Mouse (Mus musculus): ENCODE measurements around the gene Idh3g. TPM values are rescaled to one million over a fixed set of nuclear protein-coding genes. Genes with fewer than 3 reads are reported as not detected.
A peak's percentile ranks its signal among the peaks of the same experiment; 100 is the strongest.

Idh3g gene
- polyA plus RNA-seq, 1 experiment from 2014 or later: 130 TPM

DNA sequence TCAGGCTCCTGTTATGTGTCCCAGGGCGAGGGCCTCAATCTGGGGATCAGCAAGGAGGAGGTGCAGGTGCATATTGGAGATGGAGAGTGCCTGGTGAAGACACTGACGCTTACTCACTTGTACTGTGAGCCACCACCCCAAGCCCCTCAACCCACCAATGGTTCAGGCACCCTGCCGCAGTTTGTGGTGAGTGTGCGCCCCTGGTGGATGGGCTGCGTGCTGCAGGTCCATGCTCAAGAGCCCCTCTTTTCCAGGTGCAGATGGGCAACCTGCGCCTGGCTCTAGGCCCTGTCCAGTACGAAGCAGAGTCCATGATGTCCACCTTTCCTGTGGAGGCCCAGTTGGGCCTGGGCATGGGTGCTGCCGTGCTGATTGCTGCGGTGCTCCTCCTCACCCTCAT, 19.4 kb downstream of the Idh3g start:
- TF ChIP-seq EP300 (optimal IDR thresholded peaks at IDR 0.05) (no peak), CTCF (IDR thresholded peaks at IDR 0.05; ENCODE audit: low read depth) (peak; percentile 66)
- Histone ChIP-seq H3K27me3 (ENCODE audit: control insufficient read depth, insufficient read depth, low read length) (no peaks in the 10 kb centered on the region), H3K9me3 (ENCODE audit: control insufficient read depth, low read length) (no peaks in the 10 kb centered on the region), H3K27ac (replicated peaks) (no peak overlapping the region), H3K4me3 (ENCODE audit: low read depth, low read length) (no peak overlapping the region), H3K36me3 (ENCODE audit: control insufficient read depth, insufficient read depth, low read length) (no peaks in the 10 kb centered on the region), H3K4me2 (replicated peaks; ENCODE audit: low read depth) (no peak overlapping the region), H3K4me1 (replicated peaks; ENCODE audit: control insufficient read depth, insufficient read depth) (no peaks in the 10 kb centered on the region), H3K9ac (ENCODE audit: low read length) (no peak overlapping the region)
- DNase-seq (ENCODE audit: low spot score) (peak; percentile 27), ATAC-seq (ENCODE audit: low FRiP score, low TSS enrichment) (no peak)
- whole genome bisulfite sequencing: 65% methylated on average over 9 of the region's 9 CpGs

DNA sequence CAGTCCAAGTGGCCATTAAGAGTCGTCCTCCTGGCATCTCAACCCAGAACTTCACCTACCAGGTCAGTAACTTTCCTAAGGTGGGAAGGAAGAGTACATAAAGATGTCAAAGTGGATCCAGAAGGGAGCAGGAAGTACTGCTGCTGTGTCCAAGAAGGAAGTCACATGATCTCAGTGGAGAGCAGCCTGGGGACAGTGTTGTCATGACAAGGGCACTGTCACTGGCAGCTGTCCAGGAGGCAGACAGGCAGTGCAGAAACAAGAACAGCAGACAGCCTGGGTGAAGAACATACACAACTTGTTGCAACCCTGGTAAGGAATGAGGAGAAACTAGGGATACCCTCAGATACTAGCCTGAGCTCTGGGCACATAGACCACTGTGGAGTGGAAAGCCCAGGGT, 21.4 kb downstream of the Idh3g start:
- Histone ChIP-seq H3K4me1 (replicated peaks; ENCODE audit: control insufficient read depth, insufficient read depth) (no peaks in the 10 kb centered on the region), H3K27me3 (ENCODE audit: control insufficient read depth, insufficient read depth, low read length) (no peaks in the 10 kb centered on the region), H3K4me3 (ENCODE audit: low read depth, low read length) (no peak overlapping the region), H3K9ac (ENCODE audit: low read length) (no peak overlapping the region), H3K27ac (replicated peaks) (no peak overlapping the region), H3K4me2 (replicated peaks; ENCODE audit: low read depth) (no peak overlapping the region), H3K9me3 (ENCODE audit: control insufficient read depth, low read length) (no peaks in the 10 kb centered on the region), H3K36me3 (ENCODE audit: control insufficient read depth, insufficient read depth, low read length) (no peaks in the 10 kb centered on the region)
- DNase-seq (ENCODE audit: low spot score): no peak
- ATAC-seq (ENCODE audit: low FRiP score, low TSS enrichment): no peak
- no peak for TF ChIP-seq EP300 (optimal IDR thresholded peaks at IDR 0.05)
- TF ChIP-seq CTCF (IDR thresholded peaks at IDR 0.05; ENCODE audit: low read depth): no peak
- 44% methylated on average over 1 of the region's 1 CpGs for WGBS

DNA sequence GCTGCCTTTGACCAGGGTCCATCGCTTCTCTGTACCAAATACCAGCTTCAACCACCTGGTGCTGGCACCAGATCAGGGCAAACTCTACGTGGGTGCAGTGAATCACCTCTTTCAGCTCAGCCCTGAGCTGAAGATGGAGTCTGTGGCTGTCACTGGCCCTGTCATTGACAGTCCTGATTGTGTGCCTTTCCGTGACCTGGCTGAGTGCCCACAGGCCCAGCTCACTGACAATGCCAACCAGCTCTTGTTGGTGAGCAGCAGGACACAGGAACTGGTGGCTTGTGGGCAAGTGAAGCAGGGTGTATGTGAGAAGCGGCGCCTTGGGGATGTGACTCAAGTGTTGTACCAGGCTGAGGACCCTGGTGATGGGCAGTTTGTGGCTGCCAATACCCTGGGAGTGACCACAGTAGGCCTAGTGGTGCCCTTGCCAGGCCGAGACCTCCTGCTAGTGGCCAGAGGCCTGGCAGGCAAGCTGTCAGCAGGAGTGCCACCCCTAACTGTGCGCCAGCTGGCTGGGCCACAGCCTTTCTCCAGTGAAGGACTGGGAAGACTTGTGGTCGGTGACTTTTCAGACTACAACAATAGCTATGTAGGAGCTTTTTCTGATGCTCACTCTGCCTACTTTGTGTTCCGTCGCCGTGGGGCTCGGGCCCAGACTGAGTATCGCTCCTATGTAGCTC, 27.9 kb downstream of the Idh3g start:
- no peak overlapping the region for H3K4me3 ChIP-seq (ENCODE audit: low read depth, low read length)
- no peak overlapping the region for H3K9ac ChIP-seq (ENCODE audit: low read length)

DNA sequence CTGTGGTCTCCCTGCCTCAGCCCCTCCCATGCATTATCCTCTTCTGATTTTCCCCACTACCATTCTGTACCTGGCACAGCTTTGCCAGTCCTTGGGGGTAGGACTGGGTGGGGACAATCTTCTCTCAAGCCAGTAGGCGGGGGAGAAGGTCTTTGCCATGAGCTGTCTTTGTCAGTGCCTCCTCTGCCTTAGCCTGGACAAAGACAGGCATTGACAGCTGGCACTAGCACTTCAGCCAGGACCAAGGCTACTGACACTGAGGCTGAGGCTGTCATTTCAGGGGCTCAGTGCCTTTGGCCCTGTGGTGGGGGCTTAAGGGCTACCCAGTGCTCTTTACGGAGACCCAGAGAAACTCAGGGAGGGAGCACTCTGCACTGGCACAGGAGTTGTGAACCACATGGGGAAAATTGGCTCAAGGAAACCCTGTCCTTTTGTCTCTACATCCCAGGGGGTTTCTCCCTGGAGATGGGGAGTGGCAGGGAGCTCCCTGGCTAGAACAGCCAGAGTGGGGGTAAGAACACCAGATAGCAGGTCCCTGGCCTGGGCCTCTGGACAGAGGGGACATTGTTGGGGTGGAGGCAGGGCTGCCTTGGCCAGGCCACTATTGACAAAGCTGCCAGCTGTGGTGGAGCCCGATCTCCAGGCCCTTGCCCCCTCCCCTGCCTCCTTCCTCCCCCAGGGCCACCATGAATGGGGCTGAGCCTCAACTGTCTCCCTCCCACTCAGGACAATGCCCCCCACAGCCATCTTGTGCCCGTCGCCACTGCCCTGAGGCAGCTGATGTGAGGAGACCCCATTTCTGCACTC, 30.2 kb downstream of the Idh3g start, which contains the start of gene Plxnb3:
Gene Plxnb3 (plus strand): TSS at position 757 of the 807 bp plus-strand sequence.
- Histone ChIP-seq H3K9ac (ENCODE audit: low read length) (no peak within 1 kb of the TSS), H3K4me3 (ENCODE audit: low read depth, low read length) (no peak within 1 kb of the TSS), H3K4me2 (replicated peaks; ENCODE audit: low read depth) (no peak within 1 kb of the TSS), H3K36me3 (ENCODE audit: control insufficient read depth, insufficient read depth, low read length) (no peaks in the 10 kb centered on the region), H3K27ac (replicated peaks) (no peak within 1 kb of the TSS), H3K27me3 (ENCODE audit: control insufficient read depth, insufficient read depth, low read length) (no peaks in the 10 kb centered on the region), H3K4me1 (replicated peaks; ENCODE audit: control insufficient read depth, insufficient read depth) (no peaks in the 10 kb centered on the region), H3K9me3 (ENCODE audit: control insufficient read depth, low read length) (no peaks in the 10 kb centered on the region)
- 77% methylated on average over 5 of the region's 5 CpGs for WGBS
- ATAC-seq (ENCODE audit: low FRiP score, low TSS enrichment) (no peak), DNase-seq (ENCODE audit: low spot score) (no peak)
- TF ChIP-seq CTCF (IDR thresholded peaks at IDR 0.05; ENCODE audit: low read depth): no peak
- TF ChIP-seq EP300 (optimal IDR thresholded peaks at IDR 0.05): no peak

More for the DNA sequence above, 27.9 kb downstream of the Idh3g start:
- DNase-seq (ENCODE audit: low spot score) (no peak), ATAC-seq (ENCODE audit: low FRiP score, low TSS enrichment) (no peak)
- Histone ChIP-seq H3K27me3 (ENCODE audit: control insufficient read depth, insufficient read depth, low read length) (no peaks in the 10 kb centered on the region), H3K4me1 (replicated peaks; ENCODE audit: control insufficient read depth, insufficient read depth) (no peaks in the 10 kb centered on the region), H3K9me3 (ENCODE audit: control insufficient read depth, low read length) (no peaks in the 10 kb centered on the region), H3K27ac (replicated peaks) (no peak overlapping the region), H3K4me2 (replicated peaks; ENCODE audit: low read depth) (no peak overlapping the region), H3K36me3 (ENCODE audit: control insufficient read depth, insufficient read depth, low read length) (no peaks in the 10 kb centered on the region)
- TF ChIP-seq EP300 (optimal IDR thresholded peaks at IDR 0.05) (no peak), CTCF (IDR thresholded peaks at IDR 0.05; ENCODE audit: low read depth) (no peak)
- 86% methylated on average over 13 of the region's 13 CpGs for WGBS

DNA sequence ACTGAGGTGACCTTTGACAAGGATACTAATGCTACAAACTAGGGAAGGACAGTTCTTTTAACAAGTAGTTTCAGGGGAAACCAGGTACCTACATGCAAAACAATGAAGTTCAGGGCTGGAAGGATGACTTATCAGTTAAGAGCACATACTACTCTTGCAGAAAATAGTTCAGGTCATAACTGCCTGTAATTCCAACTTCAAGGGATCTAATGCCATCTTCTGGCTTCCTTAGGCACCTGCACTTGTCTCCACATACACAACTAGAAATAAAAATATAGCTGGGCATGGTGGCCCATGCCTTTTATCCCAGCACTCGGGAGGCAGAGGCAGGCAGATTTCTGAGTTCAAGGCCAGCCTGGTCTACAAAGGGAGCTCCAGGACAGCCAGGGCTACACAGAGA, 37.7 kb downstream of the Idh3g start:
- H3K4me2 ChIP-seq (replicated peaks; ENCODE audit: low read depth): no peak overlapping the region
- WGBS: 90% methylated on average over 1 of the region's 1 CpGs
- ATAC-seq (ENCODE audit: low FRiP score, low TSS enrichment) (no peak), DNase-seq (ENCODE audit: low spot score) (no peak)
- no peaks in the 10 kb centered on the region for H3K9me3 ChIP-seq (ENCODE audit: control insufficient read depth, low read length)
- TF ChIP-seq CTCF (IDR thresholded peaks at IDR 0.05; ENCODE audit: low read depth) (no peak; the same call in 1 of the 2 replicates), EP300 (optimal IDR thresholded peaks at IDR 0.05) (no peak)
- no peak overlapping the region for H3K4me3 ChIP-seq (ENCODE audit: low read depth, low read length)
- no peaks in the 10 kb centered on the region for H3K36me3 ChIP-seq (ENCODE audit: control insufficient read depth, insufficient read depth, low read length)
- H3K9ac ChIP-seq (ENCODE audit: low read length): no peak overlapping the region
- no peaks in the 10 kb centered on the region for H3K27me3 ChIP-seq (ENCODE audit: control insufficient read depth, insufficient read depth, low read length)
- H3K4me1 ChIP-seq (replicated peaks; ENCODE audit: control insufficient read depth, insufficient read depth): no peaks in the 10 kb centered on the region
- no peak overlapping the region for H3K27ac ChIP-seq (replicated peaks)
